Mouse (Mus musculus): ENCODE data around the gene Vasn. TPM values are rescaled to one million over a fixed set of nuclear protein-coding genes. Genes with fewer than 3 reads are reported as not detected.

The Vasn gene
- polyA plus RNA-seq, 1 experiment: not detected

DNA sequence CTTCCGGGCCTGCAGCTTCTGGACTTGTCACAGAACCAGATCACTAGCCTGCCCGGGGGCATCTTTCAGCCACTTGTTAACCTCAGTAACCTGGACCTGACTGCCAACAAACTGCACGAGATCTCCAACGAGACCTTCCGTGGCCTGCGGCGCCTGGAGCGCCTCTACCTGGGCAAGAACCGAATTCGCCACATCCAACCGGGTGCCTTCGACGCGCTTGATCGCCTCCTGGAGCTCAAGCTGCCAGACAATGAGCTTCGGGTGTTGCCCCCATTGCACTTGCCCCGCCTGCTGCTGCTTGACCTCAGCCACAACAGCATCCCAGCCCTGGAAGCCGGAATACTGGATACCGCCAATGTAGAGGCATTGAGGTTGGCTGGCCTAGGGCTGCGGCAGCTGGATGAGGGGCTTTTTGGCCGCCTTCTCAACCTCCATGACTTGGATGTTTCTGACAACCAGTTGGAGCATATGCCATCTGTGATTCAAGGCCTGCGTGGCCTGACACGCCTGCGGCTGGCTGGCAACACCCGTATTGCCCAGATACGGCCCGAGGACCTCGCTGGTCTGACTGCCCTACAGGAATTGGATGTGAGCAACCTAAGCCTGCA, 8.8 kb downstream of the Vasn start:
- no peak for TF ChIP-seq GATA1 (IDR thresholded peaks at IDR 0.05; ENCODE audit: low read length)

DNA sequence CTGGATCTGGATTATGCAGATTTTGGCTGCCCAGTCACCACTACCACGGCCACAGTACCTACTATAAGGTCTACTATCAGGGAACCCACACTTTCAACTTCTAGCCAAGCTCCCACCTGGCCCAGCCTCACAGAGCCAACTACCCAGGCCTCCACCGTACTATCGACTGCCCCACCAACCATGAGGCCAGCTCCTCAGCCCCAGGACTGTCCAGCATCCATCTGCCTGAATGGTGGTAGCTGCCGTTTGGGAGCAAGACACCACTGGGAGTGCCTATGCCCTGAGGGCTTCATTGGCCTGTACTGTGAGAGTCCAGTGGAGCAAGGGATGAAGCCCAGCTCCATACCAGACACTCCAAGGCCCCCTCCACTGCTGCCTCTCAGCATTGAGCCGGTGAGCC, 9.5 kb downstream of the Vasn start:
- no peak for TF ChIP-seq GATA1 (IDR thresholded peaks at IDR 0.05; ENCODE audit: low read length)

DNA sequence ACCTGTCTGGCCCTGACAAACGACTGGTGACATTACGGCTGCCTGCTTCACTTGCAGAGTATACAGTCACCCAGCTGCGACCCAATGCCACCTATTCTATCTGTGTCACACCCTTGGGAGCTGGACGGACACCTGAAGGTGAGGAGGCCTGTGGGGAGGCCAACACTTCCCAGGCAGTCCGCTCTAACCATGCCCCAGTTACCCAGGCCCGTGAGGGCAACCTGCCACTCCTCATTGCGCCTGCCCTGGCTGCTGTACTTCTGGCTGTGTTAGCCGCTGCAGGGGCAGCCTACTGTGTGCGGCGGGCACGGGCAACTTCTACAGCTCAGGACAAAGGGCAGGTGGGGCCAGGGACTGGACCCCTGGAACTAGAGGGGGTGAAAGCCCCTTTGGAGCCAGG, 10.0 kb downstream of the Vasn start:
- TF ChIP-seq GATA1 (IDR thresholded peaks at IDR 0.05; ENCODE audit: low read length): no peak

DNA sequence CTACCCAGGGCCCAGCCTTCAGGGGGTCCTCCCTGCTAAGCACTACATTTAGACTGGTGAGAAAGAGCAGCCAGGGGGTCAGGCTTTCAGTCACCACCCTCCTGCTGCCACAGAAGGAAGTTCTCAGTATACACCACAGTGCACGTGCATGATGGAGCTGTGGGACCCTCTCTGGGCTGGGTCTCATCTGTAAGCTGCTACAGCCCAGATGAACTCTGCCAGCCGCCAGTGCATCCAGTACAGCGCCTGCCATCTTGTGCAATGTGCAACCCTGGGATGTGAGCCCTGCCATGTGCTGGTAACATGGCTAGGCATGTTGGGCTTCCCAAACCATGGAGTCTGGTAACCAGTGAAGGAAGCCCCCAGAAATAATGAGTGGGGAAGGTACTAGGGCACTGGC, 10.4 kb downstream of the Vasn start:
- TF ChIP-seq GATA1 (IDR thresholded peaks at IDR 0.05; ENCODE audit: low read length): no peak

DNA sequence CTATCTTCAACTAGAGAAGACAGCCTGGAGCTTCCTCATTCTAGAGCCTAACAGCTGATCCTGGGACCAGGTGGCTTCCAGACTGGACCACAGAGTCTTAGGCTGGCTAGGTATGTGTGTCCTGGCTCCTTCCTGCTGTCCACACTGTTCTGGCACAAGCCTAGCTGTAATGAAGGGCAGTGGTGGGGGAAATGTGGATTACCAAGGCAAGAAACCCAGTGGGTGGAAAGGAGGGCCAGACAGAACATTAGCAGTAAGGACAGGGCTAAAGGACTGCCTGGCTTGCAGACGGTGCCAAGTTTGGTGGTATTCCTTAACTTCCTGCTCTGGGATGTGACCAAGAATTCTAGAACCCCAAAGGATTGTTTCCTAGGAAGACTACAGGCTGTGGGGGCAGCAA, 11.3 kb downstream of the Vasn start:
- TF ChIP-seq GATA1 (IDR thresholded peaks at IDR 0.05; ENCODE audit: low read length): no peak

DNA sequence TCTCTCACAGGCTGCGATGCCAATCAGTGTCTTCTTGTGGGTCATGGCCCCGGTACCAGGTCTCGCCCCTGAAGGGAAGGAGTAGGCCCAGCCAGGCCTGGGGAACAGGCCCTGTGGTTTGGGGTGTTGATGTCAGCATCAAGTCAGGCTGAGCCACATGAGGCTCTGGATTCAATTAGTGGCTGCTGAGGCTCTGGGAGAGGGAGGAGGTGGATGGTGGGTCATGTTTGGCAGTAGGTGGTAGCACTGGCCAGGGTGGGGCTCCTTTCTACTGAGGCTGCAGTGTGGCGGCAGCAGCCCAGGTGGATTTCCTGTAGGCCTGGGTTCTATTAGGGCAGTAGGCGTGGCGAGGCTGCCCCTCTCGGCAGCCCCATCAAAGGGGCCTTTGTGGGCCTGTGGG, 11.9 kb downstream of the Vasn start:
- TF ChIP-seq GATA1 (IDR thresholded peaks at IDR 0.05; ENCODE audit: low read length): no peak

DNA sequence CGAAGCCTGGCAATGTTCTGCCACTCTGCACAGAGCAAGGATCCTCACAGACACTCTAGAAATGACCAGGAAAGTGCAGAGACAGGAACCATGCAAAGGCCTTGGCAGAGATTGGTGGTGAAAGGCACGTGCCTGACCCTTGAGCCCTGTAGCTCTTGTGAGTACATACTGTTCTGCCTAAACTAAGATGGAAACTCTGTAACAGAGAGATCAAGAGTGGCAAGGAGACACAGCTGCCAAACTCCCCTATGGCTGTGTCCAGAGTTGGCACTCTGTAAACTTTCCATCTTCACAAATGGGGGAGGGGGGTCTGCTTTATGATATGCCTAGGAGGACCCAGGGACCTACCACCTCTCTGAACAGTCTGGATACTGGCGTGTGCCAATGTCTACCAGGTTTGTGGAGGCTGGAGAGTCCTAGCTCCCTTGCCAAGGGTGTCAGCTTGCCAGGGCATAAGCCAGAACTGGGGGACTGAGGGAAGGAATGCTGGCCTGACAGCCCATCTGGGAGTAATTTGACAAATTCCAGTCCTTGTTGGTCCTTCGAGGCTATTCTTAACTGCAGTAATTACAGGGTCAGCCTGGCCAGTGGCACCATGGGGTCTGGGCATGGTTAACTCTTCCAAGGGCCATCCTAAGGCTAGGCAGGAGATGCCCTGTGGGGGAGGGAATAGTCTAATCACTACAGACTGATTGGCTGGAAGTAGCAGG, 13.1 kb downstream of the Vasn start:
- no peak for TF ChIP-seq GATA1 (IDR thresholded peaks at IDR 0.05; ENCODE audit: low read length)

DNA sequence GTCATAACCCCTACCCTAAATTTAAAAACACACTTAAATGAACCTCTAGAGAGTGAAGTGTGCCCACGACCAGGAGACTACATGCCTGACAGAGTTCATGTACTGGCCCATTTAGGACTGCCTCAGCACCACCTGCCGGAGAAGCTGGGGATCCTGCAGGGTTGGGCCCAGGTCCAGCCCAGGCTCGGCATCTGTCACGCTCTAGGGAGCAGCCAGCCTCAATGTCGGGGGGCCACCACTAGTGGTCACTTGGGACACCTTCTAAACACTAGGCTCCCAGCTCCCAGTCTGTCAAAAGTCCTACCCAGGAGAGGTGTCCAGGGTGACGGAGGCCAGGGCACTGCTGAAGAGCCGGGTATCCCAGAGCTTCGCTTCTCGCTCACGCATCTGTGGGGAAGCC, 15.0 kb downstream of the Vasn start:
- no peak for TF ChIP-seq GATA1 (IDR thresholded peaks at IDR 0.05; ENCODE audit: low read length)

DNA sequence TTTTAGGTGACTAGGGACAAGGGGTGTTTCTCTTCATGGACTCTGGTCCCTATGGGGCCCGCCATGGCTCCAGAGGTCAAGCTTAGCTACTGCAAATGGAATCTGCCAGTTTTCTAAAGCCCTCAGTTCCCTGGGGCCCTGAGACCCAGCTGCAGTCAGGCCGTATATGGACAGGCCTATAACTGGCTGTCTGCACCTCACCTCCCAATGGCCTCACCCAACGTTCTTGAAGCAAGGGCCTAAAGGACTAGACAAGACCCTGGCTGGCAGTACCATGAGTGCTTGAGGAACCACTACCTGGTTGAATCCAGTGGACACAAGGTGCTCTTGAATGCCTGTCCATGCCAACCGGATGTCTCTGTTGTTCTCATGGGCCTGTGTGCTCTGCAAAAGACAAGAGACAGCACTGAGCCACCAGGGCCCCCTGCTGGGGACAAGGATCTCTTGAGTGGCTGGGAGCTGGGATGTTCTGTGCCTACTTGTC, 15.6 kb downstream of the Vasn start:
- TF ChIP-seq GATA1 (IDR thresholded peaks at IDR 0.05; ENCODE audit: low read length): no peak

DNA sequence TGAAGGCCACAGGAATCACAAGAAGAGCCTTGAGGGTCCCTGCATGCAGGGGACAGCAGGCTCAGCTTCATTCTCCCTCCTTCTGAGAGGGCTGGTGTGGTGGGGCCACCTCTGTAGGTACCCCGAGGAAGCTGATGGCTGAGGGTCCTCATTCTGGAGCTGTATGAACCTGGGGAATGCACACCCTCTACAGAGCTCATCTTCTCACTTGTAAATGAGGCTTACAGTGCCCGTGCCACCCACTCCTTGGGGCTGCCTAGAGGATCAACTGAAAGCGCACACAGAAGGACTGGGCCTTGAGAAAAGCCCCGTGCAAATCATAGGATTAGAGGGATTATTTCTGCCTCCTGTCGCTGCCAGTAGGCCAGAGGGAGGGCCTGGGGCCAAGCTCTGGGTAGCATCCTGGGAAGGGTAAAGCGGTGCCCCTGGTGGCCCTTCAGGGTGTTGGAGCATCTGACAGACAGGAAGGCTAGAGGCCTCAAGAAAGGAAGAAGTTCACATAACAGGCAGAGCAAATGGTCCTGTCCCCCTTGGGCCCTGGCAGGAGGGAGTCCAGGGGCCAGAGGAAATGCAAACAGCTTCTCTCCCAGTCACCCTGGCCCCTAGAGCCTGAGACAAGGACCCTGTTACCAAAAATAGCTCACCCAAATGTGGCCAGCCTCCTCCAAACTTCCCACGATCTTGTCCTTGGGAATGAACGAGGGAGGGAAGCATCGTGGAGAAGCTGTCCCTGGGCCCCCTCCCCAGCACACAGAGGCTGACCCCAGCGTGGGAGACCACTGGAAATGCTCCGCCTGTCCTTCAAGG, 16.2 kb downstream of the Vasn start:
- no peak for TF ChIP-seq GATA1 (IDR thresholded peaks at IDR 0.05; ENCODE audit: low read length)

DNA sequence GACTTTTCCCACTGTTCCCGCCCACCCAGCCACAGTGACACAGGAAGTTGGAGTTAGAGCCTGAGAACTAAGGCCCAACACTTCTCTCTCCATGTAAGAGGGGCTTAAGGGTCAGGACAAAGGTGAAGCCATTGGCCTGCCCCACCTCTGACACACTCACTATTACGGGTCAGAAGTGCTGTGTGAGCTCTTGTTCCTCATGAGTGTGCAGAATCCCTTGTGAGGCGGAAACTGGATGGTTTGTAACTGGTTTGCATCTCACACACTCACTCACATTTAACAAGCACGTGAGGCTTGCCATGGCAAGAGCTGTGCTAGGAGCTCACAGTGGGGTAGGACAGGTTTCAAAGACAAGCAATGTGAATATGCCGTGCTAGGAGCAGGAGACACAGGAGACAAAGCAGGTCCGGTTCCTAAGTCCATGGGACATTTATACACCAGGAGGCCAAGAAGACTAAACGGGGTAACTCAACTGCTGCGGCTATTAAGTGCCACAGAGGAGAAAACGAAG, 16.9 kb downstream of the Vasn start:
- TF ChIP-seq GATA1 (IDR thresholded peaks at IDR 0.05; ENCODE audit: low read length): no peak

DNA sequence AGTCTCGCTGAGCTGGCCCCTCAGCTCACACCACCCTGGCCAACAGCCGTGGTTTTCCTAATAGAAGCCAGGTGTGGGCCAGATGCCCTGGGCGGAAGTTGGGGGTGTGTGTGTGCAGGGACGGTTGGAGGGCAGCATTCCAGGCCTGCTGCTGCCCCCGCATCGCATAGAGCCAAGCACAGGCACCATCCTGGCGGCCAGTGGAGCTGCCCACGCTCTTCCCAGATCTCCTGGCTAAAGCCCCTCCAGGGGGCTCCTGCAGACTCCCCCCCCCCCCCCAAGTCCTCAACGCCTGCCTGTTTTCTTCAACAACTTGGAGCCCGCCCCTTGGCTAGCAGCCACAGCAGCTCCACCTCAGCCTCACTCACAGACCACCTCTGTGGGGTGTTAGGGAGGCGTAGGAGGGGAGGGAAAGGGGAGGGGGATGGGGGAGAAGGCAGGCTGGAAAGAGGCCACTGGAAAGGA, 19.1 kb downstream of the Vasn start:
- no peak for TF ChIP-seq GATA1 (IDR thresholded peaks at IDR 0.05; ENCODE audit: low read length)

DNA sequence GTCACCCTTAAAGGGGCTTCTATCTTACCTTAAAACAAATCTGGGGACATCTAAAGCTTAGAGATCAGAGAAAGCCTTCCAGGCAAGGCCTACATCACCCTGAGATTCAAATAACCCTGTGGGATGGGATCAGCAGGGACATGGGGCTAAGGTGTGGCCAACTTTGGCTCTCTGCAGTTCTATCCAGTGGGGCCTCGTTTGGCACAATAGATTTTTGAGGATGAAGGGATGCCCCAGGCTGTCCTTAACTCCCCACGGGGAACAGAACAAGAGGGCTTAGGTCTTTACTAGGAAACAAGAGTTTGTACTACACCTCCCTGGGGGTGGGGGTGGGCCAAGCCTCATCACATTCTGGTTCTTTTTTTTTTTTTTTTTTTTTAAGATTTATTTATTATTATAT, 19.6 kb downstream of the Vasn start:
- TF ChIP-seq GATA1 (IDR thresholded peaks at IDR 0.05; ENCODE audit: low read length): no peak

DNA sequence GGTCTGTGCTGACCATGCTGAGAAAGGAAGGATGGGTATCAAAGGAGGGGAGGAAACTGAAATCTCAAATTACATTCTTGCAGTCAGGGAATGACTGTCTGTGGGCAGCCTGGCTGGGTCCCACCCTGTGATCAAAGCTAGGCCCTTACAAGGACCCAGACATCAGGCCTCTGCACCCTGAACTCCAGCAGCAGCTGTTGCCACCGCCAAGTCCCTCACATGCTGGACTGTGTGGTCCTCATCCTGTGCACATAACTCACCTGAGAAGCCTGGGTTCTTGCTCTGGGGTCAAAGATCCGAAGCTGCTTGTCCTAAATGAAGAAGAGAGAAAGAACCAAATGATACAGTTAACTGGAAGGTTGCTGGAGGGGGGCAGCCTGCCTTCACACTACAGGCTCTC, 21.9 kb downstream of the Vasn start:
- TF ChIP-seq GATA1 (IDR thresholded peaks at IDR 0.05; ENCODE audit: low read length): no peak

DNA sequence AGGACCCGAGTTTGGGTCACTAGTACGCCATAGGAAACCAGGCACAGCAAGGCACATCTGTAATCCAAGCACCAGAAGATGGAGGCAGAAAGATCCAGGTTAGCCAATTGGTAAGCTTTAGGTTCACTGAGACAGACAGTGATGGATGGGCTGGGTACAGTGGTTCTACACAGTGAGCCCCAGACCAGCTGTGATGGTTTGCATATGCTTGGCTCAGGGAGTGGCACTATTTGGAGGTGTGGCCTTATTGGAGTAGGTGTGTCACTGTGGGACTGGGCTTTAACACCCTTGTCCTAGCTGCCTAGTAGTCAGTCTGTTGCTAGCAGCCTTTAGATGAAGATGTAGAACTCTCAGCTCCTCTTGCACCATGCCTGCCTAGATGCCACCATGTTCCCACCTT, 24.1 kb downstream of the Vasn start:
- no peak for TF ChIP-seq GATA1 (IDR thresholded peaks at IDR 0.05; ENCODE audit: low read length)

DNA sequence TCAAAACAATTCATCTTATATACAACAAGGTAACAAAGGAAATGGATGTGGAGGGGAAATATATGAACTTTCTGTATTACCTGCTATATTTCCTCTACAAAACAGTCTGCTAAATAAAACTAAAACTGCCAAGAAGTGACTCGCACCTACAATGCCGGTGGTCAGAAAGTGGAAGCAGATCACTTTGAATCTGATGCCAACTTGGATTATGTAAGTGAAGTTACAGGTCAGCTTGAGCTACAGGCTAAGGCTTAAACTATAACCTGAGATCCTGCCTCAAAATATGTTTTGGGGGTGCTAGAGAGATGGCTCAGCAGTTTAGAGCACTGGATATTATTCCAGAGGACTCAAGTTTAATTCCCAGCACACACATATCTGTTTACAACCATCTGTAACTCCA, 26.0 kb downstream of the Vasn start:
- TF ChIP-seq GATA1 (IDR thresholded peaks at IDR 0.05; ENCODE audit: low read length): no peak

Measured in G1E-ER4 (cell line).